Mouse (Mus musculus): Measurements from ENCODE around the gene Cfd. TPM values are rescaled to one million over a fixed set of nuclear protein-coding genes. Genes with fewer than 3 reads are reported as not detected.
"Not testable (repeated sequence)": the region's sequence is repeated elsewhere in the genome, so short reads cannot be mapped to it uniquely, and the experiment has no call there.

The Cfd gene
- total and polyA plus RNA-seq, 3 experiments = 0.26 TPM; not detected in 2

DNA sequence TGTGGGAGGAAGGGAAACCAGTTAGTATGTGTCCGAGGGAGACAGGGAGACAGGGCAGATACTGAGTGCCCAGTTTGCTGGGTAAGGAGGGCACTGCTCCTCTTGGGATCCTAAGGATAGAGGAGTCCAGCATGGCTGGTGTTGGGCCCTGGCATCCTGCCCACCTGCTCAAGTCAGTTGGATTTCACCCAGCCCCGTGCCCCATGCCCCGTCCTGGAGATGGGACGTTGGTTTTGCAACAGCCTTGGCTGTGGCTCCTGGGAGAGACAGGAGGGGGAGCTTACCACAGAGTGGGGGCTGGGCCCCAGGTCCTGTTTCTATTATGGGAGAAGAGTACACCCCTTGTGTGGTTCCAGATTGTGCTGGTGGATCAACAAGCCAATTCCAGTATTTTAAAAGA is 6.2 kb upstream of the Cfd start:
- no peak overlapping the region for H3K4me3 ChIP-seq (replicated peaks in 1 of 3; ENCODE audit: low read depth in 2 of 3, low read length in 2 of 3, poor library complexity in 1 of 3)
- H3K27ac ChIP-seq (ENCODE audit: insufficient read depth, low read depth) = no peak overlapping the region
- dilution Hi-C loops (cut with MboI; ENCODE audit: extremely low pct_ligation_motif_present, extremely low pct_unique_long_range_greater_than_20kb, low sequenced_read_pairs) = no loop called here
- no peak overlapping the region for H3K4me2 ChIP-seq (ENCODE audit: insufficient read depth, low read depth, poor library complexity, severe bottlenecking)
- no peak overlapping the region for H3K9ac ChIP-seq (ENCODE audit: insufficient read depth, low read depth)
- no peaks in the 10 kb centered on the region for H3K79me2 ChIP-seq (replicated peaks; ENCODE audit: control insufficient read depth, extremely low read depth, insufficient read depth, poor library complexity, severe bottlenecking)
- peaks cover 7% of the 10 kb centered on the region for H3K27me3 ChIP-seq (replicated peaks)
- TF ChIP-seq ZMIZ1 (IDR thresholded peaks at IDR 0.05; ENCODE audit: low read depth, low read length) (no peak), JUND (conservative IDR thresholded peaks at IDR 0.05; ENCODE audit: low read depth, low read length) (no peak), BHLHE40 (IDR thresholded peaks at IDR 0.05; ENCODE audit: low read depth, low read length) (no peak)
- H3K4me1 ChIP-seq (ENCODE audit: control insufficient read depth in 1 of 2, insufficient read depth in 2 of 2) = peaks cover 12 to 26% of the 10 kb centered on the region in 2 experiments
- DNase-seq (ENCODE audit: extremely low read depth) = no peak
- H3K36me3 ChIP-seq (replicated peaks in 1 of 2; ENCODE audit: control insufficient read depth in 1 of 2, insufficient read depth in 1 of 2, low read length in 1 of 2) = no peaks in the 10 kb centered on the region
- in situ Hi-C loops (cut with MboI; ENCODE audit: low pct_ligation_motif_present, low pct_unique_long_range_greater_than_20kb, low sequenced_read_pairs) = no loop called here
- no peaks in the 10 kb centered on the region for H3K9me3 ChIP-seq (replicated peaks; ENCODE audit: low read length)

DNA sequence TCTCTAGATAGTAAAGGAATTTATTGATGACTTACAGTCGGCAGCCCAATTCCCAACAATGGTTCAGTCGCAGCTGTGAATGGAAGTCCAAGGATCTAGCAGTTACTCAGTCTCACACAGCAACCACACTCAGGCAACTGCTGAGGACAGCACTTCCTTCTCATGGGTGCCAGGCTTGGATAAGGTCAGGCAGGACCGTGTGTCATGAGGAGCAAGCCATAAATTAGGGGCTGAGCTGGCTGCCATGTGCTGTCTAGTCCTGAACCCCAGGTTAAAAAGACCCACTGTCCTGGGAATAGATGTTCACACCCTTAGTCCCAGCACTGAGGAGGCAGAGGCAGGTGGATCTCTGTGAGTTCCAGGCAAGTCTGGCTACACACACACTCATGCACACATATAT is 5.7 kb upstream of the Cfd start:
- DNase-seq (ENCODE audit: extremely low read depth); H3K36me3 ChIP-seq (replicated peaks in 1 of 2; ENCODE audit: control insufficient read depth in 1 of 2, insufficient read depth in 1 of 2, low read length in 1 of 2); H3K4me3 ChIP-seq (replicated peaks in 1 of 3; ENCODE audit: low read depth in 2 of 3, low read length in 2 of 3, poor library complexity in 1 of 3); H3K79me2 ChIP-seq (replicated peaks; ENCODE audit: control insufficient read depth, extremely low read depth, insufficient read depth, poor library complexity, severe bottlenecking); in situ Hi-C loops (cut with MboI; ENCODE audit: low pct_ligation_motif_present, low pct_unique_long_range_greater_than_20kb, low sequenced_read_pairs); H3K27me3 ChIP-seq (replicated peaks); H3K27ac ChIP-seq (ENCODE audit: insufficient read depth, low read depth); H3K4me2 ChIP-seq (ENCODE audit: insufficient read depth, low read depth, poor library complexity, severe bottlenecking); H3K9me3 ChIP-seq (replicated peaks; ENCODE audit: low read length); dilution Hi-C loops (cut with MboI; ENCODE audit: extremely low pct_ligation_motif_present, extremely low pct_unique_long_range_greater_than_20kb, low sequenced_read_pairs); H3K9ac ChIP-seq (ENCODE audit: insufficient read depth, low read depth): not testable (repeated sequence)
- H3K4me1 ChIP-seq (ENCODE audit: control insufficient read depth in 1 of 2, insufficient read depth in 2 of 2) = peaks cover 12 to 23% of the 10 kb centered on the region in 2 experiments

DNA sequence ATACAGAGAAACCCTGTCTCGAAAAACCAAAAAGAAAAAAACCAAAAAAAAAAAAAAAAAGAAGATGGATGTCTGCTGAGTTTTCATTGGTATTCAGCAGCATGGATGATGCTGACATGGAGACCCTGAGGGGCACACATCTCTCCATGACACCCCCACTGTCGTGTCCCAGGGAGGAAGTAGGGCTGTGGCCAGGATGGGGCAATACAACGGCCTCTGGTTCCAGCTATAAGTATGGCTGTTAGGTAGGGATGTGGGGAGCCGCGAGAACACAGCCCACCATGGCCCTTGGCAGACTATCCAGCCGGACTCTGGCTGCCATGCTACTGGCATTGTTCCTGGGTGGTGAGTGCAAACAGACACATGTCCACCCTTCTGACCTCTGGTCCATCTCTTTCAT is 4.6 kb upstream of the Cfd start, which contains the start of gene Elane:
TSS of gene Elane (plus strand) at position 194 of the 400 bp plus-strand sequence.
- peaks cover 6 to 12% of the 10 kb centered on the region in 2 experiments for H3K4me1 ChIP-seq (ENCODE audit: control insufficient read depth in 1 of 2, insufficient read depth in 2 of 2)
- no peak within 1 kb of the TSS for H3K4me3 ChIP-seq (replicated peaks in 1 of 3; ENCODE audit: low read depth in 2 of 3, low read length in 2 of 3, poor library complexity in 1 of 3)
- H3K36me3 ChIP-seq (replicated peaks in 1 of 2; ENCODE audit: control insufficient read depth in 1 of 2, insufficient read depth in 1 of 2, low read length in 1 of 2) = no peaks in the 10 kb centered on the region
- dilution Hi-C loops (cut with MboI; ENCODE audit: extremely low pct_ligation_motif_present, extremely low pct_unique_long_range_greater_than_20kb, low sequenced_read_pairs) (no loop called here), in situ Hi-C loops (cut with MboI; ENCODE audit: low pct_ligation_motif_present, low pct_unique_long_range_greater_than_20kb, low sequenced_read_pairs) (no loop called here)
- H3K9ac ChIP-seq (ENCODE audit: insufficient read depth, low read depth) = no peak within 1 kb of the TSS
- TF ChIP-seq USF2 (conservative IDR thresholded peaks at IDR 0.05; ENCODE audit: low read depth, low read length) (no peak), MAX (IDR thresholded peaks at IDR 0.05; ENCODE audit: low read length) (no peak), MYC (IDR thresholded peaks at IDR 0.05; ENCODE audit: low read depth, low read length) (no peak), ZMIZ1 (IDR thresholded peaks at IDR 0.05; ENCODE audit: low read depth, low read length) (no peak)
- H3K27ac ChIP-seq (ENCODE audit: insufficient read depth, low read depth) = no peak within 1 kb of the TSS
- DNase-seq (ENCODE audit: extremely low read depth) = no peak
- H3K9me3 ChIP-seq (replicated peaks; ENCODE audit: low read length) = no peaks in the 10 kb centered on the region
- H3K79me2 ChIP-seq (replicated peaks; ENCODE audit: control insufficient read depth, extremely low read depth, insufficient read depth, poor library complexity, severe bottlenecking) = no peaks in the 10 kb centered on the region
- no peak within 1 kb of the TSS for H3K4me2 ChIP-seq (ENCODE audit: insufficient read depth, low read depth, poor library complexity, severe bottlenecking)
- peaks cover 17% of the 10 kb centered on the region for H3K27me3 ChIP-seq (replicated peaks)

DNA sequence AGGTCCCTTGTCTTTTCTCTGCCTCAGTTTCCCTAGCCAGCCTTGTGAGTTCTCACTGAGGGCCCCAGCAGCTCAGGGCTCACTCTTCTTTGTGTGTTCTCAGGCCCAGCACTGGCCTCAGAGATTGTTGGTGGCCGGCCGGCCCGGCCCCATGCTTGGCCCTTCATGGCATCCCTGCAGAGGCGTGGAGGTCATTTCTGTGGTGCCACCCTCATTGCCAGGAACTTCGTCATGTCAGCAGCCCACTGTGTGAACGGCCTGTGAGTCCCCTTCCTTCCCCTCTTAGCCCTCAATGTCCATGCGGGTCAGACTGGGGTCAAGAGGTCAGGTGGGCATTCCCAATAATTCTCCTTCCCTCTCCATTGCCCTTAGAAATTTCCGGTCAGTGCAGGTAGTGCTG is 4.0 kb upstream of the Cfd start:
- no peaks in the 10 kb centered on the region for H3K36me3 ChIP-seq (replicated peaks in 1 of 2; ENCODE audit: control insufficient read depth in 1 of 2, insufficient read depth in 1 of 2, low read length in 1 of 2)
- no peak overlapping the region for H3K27ac ChIP-seq (ENCODE audit: insufficient read depth, low read depth)
- H3K27me3 ChIP-seq (replicated peaks) = peaks cover 19% of the 10 kb centered on the region
- peaks cover 6 to 11% of the 10 kb centered on the region in 2 experiments for H3K4me1 ChIP-seq (ENCODE audit: control insufficient read depth in 1 of 2, insufficient read depth in 2 of 2)
- no peak overlapping the region for H3K9ac ChIP-seq (ENCODE audit: insufficient read depth, low read depth)
- no peak for DNase-seq (ENCODE audit: extremely low read depth)
- H3K4me3 ChIP-seq (replicated peaks in 1 of 3; ENCODE audit: low read depth in 2 of 3, low read length in 2 of 3, poor library complexity in 1 of 3) = no peak overlapping the region
- H3K4me2 ChIP-seq (ENCODE audit: insufficient read depth, low read depth, poor library complexity, severe bottlenecking) = no peak overlapping the region
- dilution Hi-C loops (cut with MboI; ENCODE audit: extremely low pct_ligation_motif_present, extremely low pct_unique_long_range_greater_than_20kb, low sequenced_read_pairs) = no loop called here
- no peaks in the 10 kb centered on the region for H3K9me3 ChIP-seq (replicated peaks; ENCODE audit: low read length)
- in situ Hi-C loops (cut with MboI; ENCODE audit: low pct_ligation_motif_present, low pct_unique_long_range_greater_than_20kb, low sequenced_read_pairs) = no loop called here
- no peaks in the 10 kb centered on the region for H3K79me2 ChIP-seq (replicated peaks; ENCODE audit: control insufficient read depth, extremely low read depth, insufficient read depth, poor library complexity, severe bottlenecking)
- no peak for TF ChIP-seq POLR2AphosphoS2 (IDR thresholded peaks at IDR 0.05; ENCODE audit: low read depth, low read length)
- no peak for TF ChIP-seq JUND (conservative IDR thresholded peaks at IDR 0.05; ENCODE audit: low read depth, low read length)
- TF ChIP-seq EP300 (IDR thresholded peaks at IDR 0.05; ENCODE audit: low read length) = no peak
- no peak for TF ChIP-seq E2F4 (IDR thresholded peaks at IDR 0.05; ENCODE audit: insufficient replicate concordance, low read depth, low read length)
- TF ChIP-seq MAFK (IDR thresholded peaks at IDR 0.05; ENCODE audit: insufficient replicate concordance, low read length) = no peak
- no peak for TF ChIP-seq NELFE (IDR thresholded peaks at IDR 0.05; ENCODE audit: low read depth, low read length)
- TF ChIP-seq CTCF (conservative IDR thresholded peaks at IDR 0.05 in 1 of 2, IDR thresholded peaks at IDR 0.05 in 1 of 2; ENCODE audit: low read depth in 2 of 2, low read length in 2 of 2) = no peak
- no peak for TF ChIP-seq POLR2A (IDR thresholded peaks at IDR 0.05; ENCODE audit: low read depth, low read length)
- no peak for TF ChIP-seq TBP (conservative IDR thresholded peaks at IDR 0.05; ENCODE audit: low read depth, low read length)
- no peak for TF ChIP-seq ETS1 (conservative IDR thresholded peaks at IDR 0.05; ENCODE audit: low read depth, low read length)
- no peak for TF ChIP-seq CHD2 (IDR thresholded peaks at IDR 0.05; ENCODE audit: low read length)
- TF ChIP-seq UBTF (IDR thresholded peaks at IDR 0.05; ENCODE audit: low read depth, low read length) = no peak
- TF ChIP-seq MYC (IDR thresholded peaks at IDR 0.05; ENCODE audit: low read depth, low read length) = no peak
- no peak for TF ChIP-seq SMC3 (IDR thresholded peaks at IDR 0.05; ENCODE audit: low read depth, low read length)
- no peak for TF ChIP-seq ELF1 (IDR thresholded peaks at IDR 0.05; ENCODE audit: low read depth, low read length)
- TF ChIP-seq KAT2A (IDR thresholded peaks at IDR 0.05; ENCODE audit: insufficient replicate concordance, low read length) = no peak
- no peak for TF ChIP-seq USF1 (IDR thresholded peaks at IDR 0.05; ENCODE audit: low read depth, low read length)
